Mouse (Mus musculus): ENCODE measurements around the gene Uqcc1.

- TF ChIP-seq POLR2A (IDR thresholded peaks at IDR 0.05; ENCODE audit: control insufficient read depth, extremely low read depth, insufficient read depth, low read length, poor library complexity): no peak
- TF ChIP-seq CTCF (IDR thresholded peaks at IDR 0.05; ENCODE audit: borderline replicate concordance, control insufficient read depth, extremely low read depth, insufficient read depth, low read length, poor library complexity): no peak
Measured at GRCm38 (mm10) chr2:155914684-155915083, 15.4 kb downstream of the Uqcc1 start.

Measured in thymus, adult 2 months (tissue).